Mouse (Mus musculus): ENCODE data around the gene Rab2b. TPM values are rescaled to one million over a fixed set of nuclear protein-coding genes. Genes with fewer than 3 reads are reported as not detected.

Rab2b gene
- total RNA-seq, 2 experiments from 2014 or later = 9.1 to 12.5 TPM

GRCm38 (mm10) chr14:52279747-52280120 is 389 bp upstream of the Rab2b start:
- DNase-seq (ENCODE audit: low spot score in 2 of 2) = no peak

DNA sequence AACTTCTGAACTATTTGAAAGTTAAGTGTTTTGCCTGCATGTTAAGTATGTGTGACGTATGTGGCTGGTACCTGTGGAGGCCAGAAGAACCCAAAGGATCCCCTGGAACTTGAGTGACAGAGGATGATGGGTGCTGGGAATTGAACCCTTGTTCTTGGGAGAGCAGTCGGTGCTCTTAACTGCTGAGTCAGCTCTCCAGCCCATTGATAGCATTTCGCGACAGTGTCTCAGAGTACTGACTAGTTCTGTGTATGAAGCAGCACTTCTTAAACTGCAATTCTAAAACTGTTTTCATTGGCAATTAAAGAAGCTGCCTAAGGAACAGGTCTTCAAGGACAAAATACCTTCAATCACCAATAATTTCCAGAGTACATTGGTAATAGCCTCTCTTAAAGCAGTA is 2.1 kb downstream of the Rab2b start:
- DNase-seq (ENCODE audit: low spot score in 2 of 2) = no peak

DNA sequence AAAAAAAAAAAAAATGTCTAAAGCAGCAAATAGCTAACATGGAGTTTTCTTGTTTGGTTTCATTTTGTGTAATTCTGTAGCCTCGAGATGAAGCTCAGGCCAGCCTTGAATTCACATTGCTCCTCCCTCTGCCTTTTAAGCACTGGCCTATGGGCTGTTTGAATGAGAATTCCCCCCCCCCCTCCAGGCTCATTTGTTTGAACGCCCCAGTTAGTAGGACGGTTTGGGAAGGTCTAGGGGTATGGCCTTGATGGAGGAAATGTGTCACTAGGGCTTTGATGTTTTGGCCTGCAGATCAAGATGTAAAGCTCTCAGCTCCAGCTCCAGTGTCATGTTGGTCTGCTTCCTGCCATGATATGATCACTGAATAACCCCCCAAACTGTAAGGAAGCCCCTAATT is 6.6 kb downstream of the Rab2b start:
- no peak for DNase-seq (ENCODE audit: low spot score in 2 of 2)

DNA sequence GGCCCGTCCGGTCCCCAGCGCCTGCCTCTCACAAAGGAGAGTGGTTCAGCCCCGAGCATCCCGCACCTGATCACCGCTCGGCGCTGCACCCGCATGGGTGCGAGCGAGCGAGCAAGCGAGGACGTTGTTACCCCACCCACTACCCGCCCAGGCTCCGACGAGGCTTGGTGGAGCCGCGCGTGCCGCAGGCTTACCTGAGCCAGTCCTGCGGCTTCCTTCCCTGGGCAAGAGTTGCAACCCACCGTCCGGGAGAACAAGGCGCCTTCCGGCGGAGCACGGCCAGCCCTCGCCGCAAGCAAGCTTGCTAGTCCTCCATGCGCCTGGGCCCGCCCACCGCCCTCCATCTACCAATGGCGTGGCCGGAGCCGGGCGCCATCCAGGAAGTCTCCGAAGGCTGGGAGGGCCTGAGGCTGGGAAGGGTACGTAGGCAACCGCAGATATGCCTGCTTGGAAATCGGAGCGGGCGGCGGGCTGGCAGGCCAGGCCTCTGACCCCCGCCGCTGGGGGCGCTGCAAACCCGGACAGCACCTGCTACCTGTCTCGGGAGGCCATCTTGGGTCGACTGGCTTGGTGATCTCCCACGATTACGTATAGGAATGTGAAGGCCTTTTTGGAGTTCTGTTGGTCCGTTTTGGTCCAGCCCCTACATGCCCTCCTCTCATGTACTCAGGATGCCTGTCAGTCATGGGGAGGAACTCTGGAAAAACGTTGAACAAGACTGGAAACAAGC is 21.7 kb downstream of the Rab2b start, which contains the start of gene Chd8:
TSS of gene Chd8 (minus strand) at position 297 of the 730 bp plus-strand sequence.
- DNase-seq (ENCODE audit: low spot score in 2 of 2) = peak; percentile 95 to 98

DNA sequence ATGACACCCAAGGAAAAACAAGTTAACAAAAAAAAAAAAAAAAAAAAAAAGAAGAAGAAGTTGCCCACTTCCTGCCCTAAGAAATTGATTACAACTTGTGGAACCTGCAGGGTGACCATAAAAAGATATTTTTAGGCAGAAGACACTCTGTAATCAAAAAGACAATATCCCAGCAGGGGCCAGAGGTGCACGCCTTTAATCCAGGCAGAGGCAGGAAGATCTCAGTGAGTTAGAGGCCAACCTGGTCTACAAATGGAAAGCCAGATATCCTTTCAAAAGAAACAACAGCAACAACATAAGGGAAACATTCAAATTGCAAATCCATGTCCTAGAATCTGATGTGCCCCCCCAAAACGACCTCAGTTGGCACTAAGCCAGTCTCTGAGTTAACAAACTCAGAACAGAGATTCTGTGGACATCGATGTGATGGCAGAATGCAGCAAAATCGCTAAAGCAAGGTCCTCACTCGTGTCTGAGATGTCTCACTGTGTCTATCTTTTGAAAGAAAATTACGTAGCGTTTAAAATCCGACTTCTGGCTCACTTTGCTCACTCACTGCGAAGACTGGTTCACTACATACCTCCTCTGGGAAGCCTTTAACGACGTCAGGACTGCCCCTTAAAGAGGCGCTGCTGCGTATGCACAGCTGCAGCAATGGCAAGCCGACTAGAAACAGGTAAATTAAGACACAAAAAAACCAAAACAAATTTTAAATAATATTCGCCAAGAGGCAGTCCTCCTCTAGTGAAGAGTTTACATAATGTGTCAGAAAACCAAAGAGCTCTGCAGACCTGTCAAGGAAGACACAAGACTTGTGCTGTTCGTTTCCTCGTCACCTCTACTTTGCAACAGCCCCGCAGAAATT is 22.8 kb downstream of the Rab2b start:
- DNase-seq (ENCODE audit: low spot score in 2 of 2) = no peak

DNA sequence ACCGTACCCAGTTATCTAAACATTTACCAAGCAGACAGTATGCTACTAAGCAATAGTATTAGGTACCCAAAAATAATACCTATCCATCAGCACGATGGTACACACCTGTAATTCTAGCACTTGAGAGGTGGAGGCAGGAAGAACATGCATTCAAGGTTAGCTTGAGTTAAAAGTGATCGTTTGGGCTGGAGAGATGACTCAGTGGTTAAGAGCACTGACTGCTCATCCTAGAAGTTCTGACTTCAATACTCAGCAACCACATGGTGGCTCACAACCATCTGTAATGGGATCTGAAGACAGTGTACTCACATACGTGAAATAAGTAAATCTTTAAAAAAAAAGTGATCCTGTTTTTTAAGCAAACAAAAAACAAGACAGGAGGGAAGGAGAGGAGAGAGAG is 33.2 kb downstream of the Rab2b start:
- DNase-seq (ENCODE audit: low spot score in 2 of 2) = no peak

DNA sequence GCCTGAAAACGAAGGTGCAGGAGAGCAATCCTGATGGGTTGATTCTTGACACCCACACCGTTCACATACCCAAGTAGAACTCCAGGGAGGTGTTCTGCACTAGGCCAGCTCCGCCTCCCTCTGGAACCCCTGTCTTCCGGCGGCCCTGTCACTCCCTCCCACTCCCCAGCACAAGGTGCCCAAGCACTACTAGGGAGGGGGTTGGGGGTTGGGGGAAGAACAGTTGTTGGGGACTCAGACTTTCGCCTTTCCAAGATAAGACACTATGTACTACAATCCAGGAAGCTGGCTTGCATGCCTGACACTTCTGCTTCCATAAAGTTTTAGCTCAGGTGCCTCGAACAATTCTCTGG is 34.7 kb downstream of the Rab2b start:
- no peak for DNase-seq (ENCODE audit: low spot score in 2 of 2)

GRCm38 (mm10) chr14:52244041-52244689 is 35.2 kb downstream of the Rab2b start:
- DNase-seq (ENCODE audit: low spot score in 2 of 2) = peak; percentile 92 to 99

GRCm38 (mm10) chr14:52236216-52236615 is 43.1 kb downstream of the Rab2b start:
- DNase-seq (ENCODE audit: low spot score in 2 of 2) = no peak

DNA sequence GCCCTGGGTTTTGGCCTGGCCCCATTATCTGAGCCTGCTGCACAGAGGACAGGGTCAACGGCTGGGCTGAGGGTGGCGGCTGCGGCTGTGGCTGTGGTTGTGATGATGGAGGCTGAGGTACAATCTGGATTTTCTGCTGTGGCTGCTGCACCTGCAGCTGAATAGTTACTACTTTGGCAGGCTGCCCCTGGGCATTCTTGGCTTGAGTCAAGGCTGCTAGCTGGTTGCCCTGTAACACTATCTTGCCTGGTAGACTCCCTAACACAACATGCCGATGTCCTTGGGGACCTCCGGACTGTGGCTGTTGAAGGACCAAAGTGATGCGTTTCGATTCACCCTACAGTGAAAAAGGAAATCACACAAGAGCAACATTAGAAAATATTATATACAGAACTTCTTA is 44.2 kb downstream of the Rab2b start:
- DNase-seq (ENCODE audit: low spot score in 2 of 2) = peak in 1 of 2 experiments; percentile 14

- DNase-seq (ENCODE audit: low spot score in 2 of 2) = no peak
These were observed 47.1 kb downstream of the Rab2b start for GRCm38 (mm10) chr14:52232249-52232648.

DNA sequence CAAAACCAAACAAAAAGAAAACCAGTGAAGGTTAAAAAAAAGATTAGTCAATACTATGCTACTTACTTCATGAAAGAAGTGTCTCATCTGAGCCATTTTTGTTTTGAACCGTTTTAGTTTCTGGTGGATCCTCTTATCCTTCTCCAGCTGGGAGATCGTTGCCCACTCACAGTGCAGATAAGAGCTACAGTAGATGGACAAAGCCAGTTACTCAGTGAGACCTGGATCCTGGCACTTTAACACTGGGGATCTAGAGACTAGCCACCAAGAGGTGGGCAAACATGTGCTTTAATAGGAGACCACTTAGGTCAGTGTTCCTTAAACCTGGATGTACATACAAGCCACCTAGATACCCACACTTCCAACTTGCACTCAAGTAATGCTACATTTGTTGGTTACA is 53.4 kb downstream of the Rab2b start:
- no peak for DNase-seq (ENCODE audit: low spot score in 2 of 2)

DNA sequence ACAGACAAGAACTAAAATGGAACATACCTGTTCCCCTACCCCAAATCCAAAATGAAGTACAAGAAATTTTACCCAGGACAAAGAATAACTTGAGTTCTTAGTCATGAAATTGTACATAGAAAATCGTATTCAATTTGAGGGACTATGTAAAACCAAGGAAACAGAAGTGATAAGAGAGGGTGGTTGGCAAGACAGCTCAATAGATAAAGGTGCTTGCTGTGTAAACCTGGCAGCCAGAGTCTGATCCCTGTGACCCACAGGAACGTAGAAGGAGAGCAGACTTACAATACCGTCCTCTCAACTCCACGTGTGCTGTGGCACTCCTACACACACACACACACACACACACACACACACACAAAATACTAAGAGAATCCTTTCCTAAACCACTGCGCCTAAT is 62.1 kb downstream of the Rab2b start:
- no peak for DNase-seq (ENCODE audit: low spot score in 2 of 2)

Other genes starting within 250 kb of the Rab2b start
- not detected for gene Olfr221, start 237.1 kb downstream of the Rab2b start, total RNA-seq (2021)
- gene Hnrnpc, start 175.5 kb downstream of the Rab2b start, total RNA-seq (2021) = 100 to 1,000 TPM; 140 to 156 TPM
- gene Rpgrip1, start 168.8 kb downstream of the Rab2b start, total RNA-seq (2021) = under 1 TPM; 0.23 to 0.49 TPM
- gene Supt16, start 82.1 kb downstream of the Rab2b start, total RNA-seq (2021) = 10 to 100 TPM; 44.0 to 47.8 TPM
- 10 to 100 TPM; 76.4 to 78.8 TPM for gene Chd8, start 21.8 kb downstream of the Rab2b start, total RNA-seq (2021)
- gene Tox4, start 399 bp downstream of the Rab2b start, total RNA-seq (2021) = 10 to 100 TPM; 41.8 to 42.0 TPM
- gene Mettl3, start 25.6 kb upstream of the Rab2b start, total RNA-seq (2021) = 10 to 100 TPM; 22.1 to 24.8 TPM
- gene Sall2, start 49.2 kb upstream of the Rab2b start, total RNA-seq (2021) = 1 to 10 TPM; 7.2 to 7.4 TPM
- gene Olfr1513, start 76.9 kb upstream of the Rab2b start, total RNA-seq (2021) = not detected
- not detected for gene Olfr1512, start 99.6 kb upstream of the Rab2b start, total RNA-seq (2021)
- gene Olfr1511, start 117.8 kb upstream of the Rab2b start, total RNA-seq (2021) = not detected
- not detected for gene Olfr1510, start 134.8 kb upstream of the Rab2b start, total RNA-seq (2021)
- not detected for gene Olfr1509, start 163.4 kb upstream of the Rab2b start, total RNA-seq (2021)
- under 1 TPM in 1 of 2 experiments, not detected in 1; 0.05 TPM for gene Olfr1508, start 187.9 kb upstream of the Rab2b start, total RNA-seq (2021)
- gene Olfr1507, start 216.2 kb upstream of the Rab2b start, total RNA-seq (2021) = under 1 TPM in 1 of 2 experiments, not detected in 1; 0.67 TPM

Data from gastrocnemius, postnatal 4 days (tissue).